Mouse (Mus musculus) E14TG2a.4 (cell line): ENCODE data around the gene 6430628N08Rik.

Experiments
- CTCF ChIP-seq: conservative IDR thresholded peaks from 2 replicates; pipeline ENCODE4 v1.5.1; 2014; ENCODE audit warnings: low read length
- NANOG ChIP-seq: IDR thresholded peaks from 2 replicates; pipeline ENCODE4 v1.6.1; 2014; ENCODE audit warnings: borderline replicate concordance, low read length, mixed read lengths
- POU5F1 ChIP-seq: IDR thresholded peaks from 2 replicates; pipeline ENCODE4 v1.6.1; 2014; ENCODE audit warnings: low read length, borderline replicate concordance

DNA sequence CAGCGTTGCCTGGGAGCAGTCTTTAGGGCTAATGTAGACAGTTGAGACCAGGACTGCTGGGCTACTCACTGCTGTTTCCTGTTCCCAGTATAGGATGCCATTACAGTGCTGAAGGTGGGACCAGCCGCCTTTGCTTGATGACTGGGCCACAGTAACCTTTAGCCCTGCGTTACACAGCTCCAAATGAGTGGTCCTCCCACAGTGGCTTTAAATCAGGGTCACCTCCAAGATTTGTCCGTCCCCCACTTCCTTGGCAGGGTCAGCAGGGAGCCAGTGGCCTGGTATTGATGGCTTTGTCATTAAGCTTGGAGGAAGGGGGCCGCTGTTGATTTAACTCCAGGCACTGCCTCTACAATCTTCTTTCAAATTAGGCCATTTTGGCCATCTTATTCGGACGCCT is 27.1 kb upstream of the 6430628N08Rik start:
- TF ChIP-seq CTCF (no peak), NANOG (no peak), POU5F1 (no peak)
